Mouse (Mus musculus): ENCODE data around the gene Loxl4. TPM values are rescaled to one million over a fixed set of nuclear protein-coding genes. Genes with fewer than 3 reads are reported as not detected.
A peak's percentile ranks its signal among the peaks of the same experiment; 100 is the strongest.

Loxl4 gene
- polyA plus RNA-seq, 1 experiment from 2014 or later, result 0.81 TPM

GRCm38 (mm10) chr19:42639544-42639943 lies 26.9 kb upstream of the Loxl4 start:
- no peak; the same call in 1 of the 2 replicates for ATAC-seq (ENCODE audit: low FRiP score, low read depth)
- Histone ChIP-seq H3K36me3 (no peaks in the 10 kb centered on the region), H3K27me3 (no peaks in the 10 kb centered on the region), H3K9me3 (no peaks in the 10 kb centered on the region), H3K4me3 (no peak overlapping the region), H3K27ac (no peak overlapping the region), H3K4me2 (replicated peaks) (no peak overlapping the region), H3K9ac (no peak overlapping the region), H3K4me1 (peaks cover 16% of the 10 kb centered on the region)
- 54% methylated on average over 8 of the region's 8 CpGs for WGBS

- WGBS, result 20% methylated on average over 8 of the region's 8 CpGs
- Histone ChIP-seq H3K36me3 (no peaks in the 10 kb centered on the region), H3K9ac (no peak overlapping the region), H3K4me1 (peaks cover 16% of the 10 kb centered on the region), H3K4me2 (replicated peaks) (no peak overlapping the region), H3K27ac (no peak overlapping the region), H3K9me3 (no peaks in the 10 kb centered on the region), H3K27me3 (no peaks in the 10 kb centered on the region), H3K4me3 (no peak overlapping the region)
- peak; percentile 44; the same call in 1 of the 2 replicates for ATAC-seq (ENCODE audit: low FRiP score, low read depth)
These were observed 26.2 kb upstream of the Loxl4 start for GRCm38 (mm10) chr19:42638604-42639481.

GRCm38 (mm10) chr19:42636631-42637030 lies 24.0 kb upstream of the Loxl4 start:
- Histone ChIP-seq H3K36me3 (no peaks in the 10 kb centered on the region), H3K9me3 (no peaks in the 10 kb centered on the region), H3K4me3 (no peak overlapping the region), H3K27me3 (no peaks in the 10 kb centered on the region), H3K4me1 (peaks cover 25% of the 10 kb centered on the region), H3K27ac (no peak overlapping the region), H3K4me2 (replicated peaks) (no peak overlapping the region), H3K9ac (no peak overlapping the region)
- 46% methylated on average over 11 of the region's 11 CpGs for WGBS
- no peak for ATAC-seq (ENCODE audit: low FRiP score, low read depth)

- H3K9ac ChIP-seq, result no peak overlapping the region
- H3K4me3 ChIP-seq, result no peak overlapping the region
- no peak overlapping the region for H3K27ac ChIP-seq
- WGBS, result 31% methylated on average over 2 of the region's 2 CpGs
- H3K27me3 ChIP-seq, result 0 out of 2 replicates have a peak, but pooled peaks cover 3% of the 10 kb centered on the region
- ATAC-seq (ENCODE audit: low FRiP score, low read depth), result no peak
- H3K4me1 ChIP-seq, result peaks cover 22% of the 10 kb centered on the region
- no peak overlapping the region for H3K4me2 ChIP-seq (replicated peaks)
- no peaks in the 10 kb centered on the region for H3K9me3 ChIP-seq
- no peaks in the 10 kb centered on the region for H3K36me3 ChIP-seq
These were observed 21.0 kb upstream of the Loxl4 start for GRCm38 (mm10) chr19:42633650-42634049.

GRCm38 (mm10) chr19:42632301-42632700 lies 19.7 kb upstream of the Loxl4 start:
- Histone ChIP-seq H3K4me3 (no peak overlapping the region), H3K27ac (no peak overlapping the region), H3K9me3 (no peaks in the 10 kb centered on the region), H3K4me1 (peaks cover 19% of the 10 kb centered on the region), H3K27me3 (0 out of 2 replicates have a peak, but pooled peaks cover 3% of the 10 kb centered on the region), H3K4me2 (replicated peaks) (no peak overlapping the region), H3K9ac (no peak overlapping the region), H3K36me3 (no peaks in the 10 kb centered on the region)
- no peak for ATAC-seq (ENCODE audit: low FRiP score, low read depth)
- WGBS, result 68% methylated on average over 4 of the region's 4 CpGs

- Histone ChIP-seq H3K4me1 (peaks cover 19% of the 10 kb centered on the region), H3K4me2 (replicated peaks) (peak overlapping the region; percentile 52), H3K9ac (peak overlapping the region; percentile 8; the same call in 1 of the 2 replicates), H3K9me3 (no peaks in the 10 kb centered on the region), H3K27me3 (0 out of 2 replicates have a peak, but pooled peaks cover 3% of the 10 kb centered on the region), H3K27ac (no peak overlapping the region), H3K4me3 (peak overlapping the region; percentile 3; the same call in 1 of the 2 replicates), H3K36me3 (no peaks in the 10 kb centered on the region)
- WGBS, result 5% methylated on average over 8 of the region's 8 CpGs
- ATAC-seq (ENCODE audit: low FRiP score, low read depth), result 0 out of 2 replicates have a peak, but pooled peaks have one; percentile 24
These were observed 18.9 kb upstream of the Loxl4 start for GRCm38 (mm10) chr19:42631541-42631961.

- WGBS, result 85% methylated on average over 6 of the region's 6 CpGs
- no peak overlapping the region for H3K4me2 ChIP-seq (replicated peaks)
These were observed 15.5 kb upstream of the Loxl4 start for GRCm38 (mm10) chr19:42628068-42628467.

GRCm38 (mm10) chr19:42613647-42614225 lies 1.1 kb upstream of the Loxl4 start:
- H3K36me3 ChIP-seq, result no peaks in the 10 kb centered on the region
- H3K9me3 ChIP-seq, result no peaks in the 10 kb centered on the region
- H3K9ac ChIP-seq, result no peak overlapping the region
- H3K4me2 ChIP-seq (replicated peaks), result no peak overlapping the region
- H3K27ac ChIP-seq, result no peak overlapping the region
- WGBS, result 62% methylated on average over 7 of the region's 7 CpGs
- no peak for ATAC-seq (ENCODE audit: low FRiP score, low read depth)
- no peak overlapping the region for H3K4me3 ChIP-seq
- H3K4me1 ChIP-seq, result peaks cover 17% of the 10 kb centered on the region
- peaks cover 31% of the 10 kb centered on the region for H3K27me3 ChIP-seq

More at GRCm38 (mm10) chr19:42628068-42628467, 15.5 kb upstream of the Loxl4 start:
- 0 out of 2 replicates have a peak, but pooled peaks cover 3% of the 10 kb centered on the region for H3K27me3 ChIP-seq
- no peak overlapping the region for H3K9ac ChIP-seq
- peaks cover 19% of the 10 kb centered on the region for H3K4me1 ChIP-seq
- no peak overlapping the region for H3K4me3 ChIP-seq
- ATAC-seq (ENCODE audit: low FRiP score, low read depth), result no peak
- H3K36me3 ChIP-seq, result no peaks in the 10 kb centered on the region
- H3K9me3 ChIP-seq, result no peaks in the 10 kb centered on the region
- H3K27ac ChIP-seq, result no peak overlapping the region

GRCm38 (mm10) chr19:42613116-42613515 lies 503 bp upstream of the Loxl4 start:
- H3K4me2 ChIP-seq (replicated peaks), result peak overlapping the region; percentile 75
- H3K4me3 ChIP-seq, result peak overlapping the region; percentile 44
- H3K36me3 ChIP-seq, result no peaks in the 10 kb centered on the region
- no peak for ATAC-seq (ENCODE audit: low FRiP score, low read depth)
- H3K4me1 ChIP-seq, result peaks cover 17% of the 10 kb centered on the region
- H3K9me3 ChIP-seq, result no peaks in the 10 kb centered on the region
- H3K27me3 ChIP-seq, result peaks cover 31% of the 10 kb centered on the region
- peak overlapping the region; percentile 54; the same call in 1 of the 2 replicates for H3K9ac ChIP-seq
- H3K27ac ChIP-seq, result no peak overlapping the region
- WGBS, result 8% methylated on average over 7 of the region's 7 CpGs

- H3K9me3 ChIP-seq, result no peaks in the 10 kb centered on the region
- no peak overlapping the region for H3K4me2 ChIP-seq (replicated peaks)
- no peak overlapping the region for H3K9ac ChIP-seq
- ATAC-seq (ENCODE audit: low FRiP score, low read depth), result no peak
- H3K27ac ChIP-seq, result no peak overlapping the region
- peaks cover 17% of the 10 kb centered on the region for H3K4me1 ChIP-seq
- H3K27me3 ChIP-seq, result peaks cover 31% of the 10 kb centered on the region
- 74% methylated on average over 4 of the region's 4 CpGs for WGBS
- H3K36me3 ChIP-seq, result no peaks in the 10 kb centered on the region
- no peak overlapping the region for H3K4me3 ChIP-seq
These were observed 867 bp downstream of the Loxl4 start for GRCm38 (mm10) chr19:42611746-42612145.

GRCm38 (mm10) chr19:42609716-42610115 lies 2.9 kb downstream of the Loxl4 start:
- no peak overlapping the region for H3K9ac ChIP-seq
- H3K27ac ChIP-seq, result no peak overlapping the region
- peaks cover 17% of the 10 kb centered on the region for H3K4me1 ChIP-seq
- no peaks in the 10 kb centered on the region for H3K9me3 ChIP-seq
- 94% methylated on average over 3 of the region's 3 CpGs for WGBS
- no peak for ATAC-seq (ENCODE audit: low FRiP score, low read depth)
- no peak overlapping the region for H3K4me3 ChIP-seq
- peaks cover 31% of the 10 kb centered on the region for H3K27me3 ChIP-seq
- H3K4me2 ChIP-seq (replicated peaks), result no peak overlapping the region
- no peaks in the 10 kb centered on the region for H3K36me3 ChIP-seq

- Histone ChIP-seq H3K4me3 (no peak overlapping the region), H3K27ac (no peak overlapping the region), H3K9me3 (no peaks in the 10 kb centered on the region), H3K4me1 (peaks cover 8% of the 10 kb centered on the region), H3K36me3 (no peaks in the 10 kb centered on the region), H3K9ac (no peak overlapping the region), H3K4me2 (replicated peaks) (no peak overlapping the region), H3K27me3 (peaks cover 20% of the 10 kb centered on the region)
- ATAC-seq (ENCODE audit: low FRiP score, low read depth), result no peak
- WGBS, result 90% methylated on average over 5 of the region's 5 CpGs
These were observed 4.5 kb downstream of the Loxl4 start for GRCm38 (mm10) chr19:42608082-42608481.
